Mouse (Mus musculus): ENCODE data around the gene Gm9918. TPM values are rescaled to one million over a fixed set of nuclear protein-coding genes. Genes with fewer than 3 reads are reported as not detected.

The Gm9918 gene
- polyA plus RNA-seq, 1 experiment from 2014 or later: 0.09 TPM

Other genes with a start within 250 kb of the Gm9918 start
- gene Krt18, start 242.4 kb upstream of the Gm9918 start, polyA plus RNA-seq (2015; fragmentation: Nextera tagmentation; extraction: Ambion mirVana): 2.4 and 6.3 TPM in 2 replicates
- gene Eif4b, start 196.8 kb upstream of the Gm9918 start, polyA plus RNA-seq (2015; fragmentation: Nextera tagmentation; extraction: Ambion mirVana): 90.5 and 102 TPM in 2 replicates
- 4.5 and 6.7 TPM in 2 replicates for gene Tns2, start 170.2 kb upstream of the Gm9918 start, polyA plus RNA-seq (2015; fragmentation: Nextera tagmentation; extraction: Ambion mirVana)
- 21.7 and 25.4 TPM in 2 replicates for gene Spryd3, start 134.3 kb upstream of the Gm9918 start, polyA plus RNA-seq (2015; fragmentation: Nextera tagmentation; extraction: Ambion mirVana)
- gene Igfbp6, start 126.2 kb upstream of the Gm9918 start, polyA plus RNA-seq (2015; fragmentation: Nextera tagmentation; extraction: Ambion mirVana): 0.37 and 0.40 TPM in 2 replicates
- 0.10 TPM in 1 of 2 replicates, not detected in the other for gene Soat2, start 120.0 kb upstream of the Gm9918 start, polyA plus RNA-seq (2015; fragmentation: Nextera tagmentation; extraction: Ambion mirVana)
- gene Zfp740, start 67.3 kb upstream of the Gm9918 start, polyA plus RNA-seq (2015; fragmentation: Nextera tagmentation; extraction: Ambion mirVana): 90.0 and 98.7 TPM in 2 replicates
- gene Csad, start 65.8 kb upstream of the Gm9918 start, polyA plus RNA-seq (2015; fragmentation: Nextera tagmentation; extraction: Ambion mirVana): 42.7 and 46.4 TPM in 2 replicates
- gene Itgb7, start 38.6 kb upstream of the Gm9918 start, polyA plus RNA-seq (2015; fragmentation: Nextera tagmentation; extraction: Ambion mirVana): 0.32 and 0.48 TPM in 2 replicates
- gene Rarg, start 13.0 kb upstream of the Gm9918 start, polyA plus RNA-seq (2015; fragmentation: Nextera tagmentation; extraction: Ambion mirVana): 3.2 and 4.2 TPM in 2 replicates
- 46.7 and 48.9 TPM in 2 replicates for gene Mfsd5, start 8.9 kb downstream of the Gm9918 start, polyA plus RNA-seq (2015; fragmentation: Nextera tagmentation; extraction: Ambion mirVana)
- 19.7 and 27.3 TPM in 2 replicates for gene Espl1, start 25.7 kb downstream of the Gm9918 start, polyA plus RNA-seq (2015; fragmentation: Nextera tagmentation; extraction: Ambion mirVana)
- 470 and 502 TPM in 2 replicates for gene Pfdn5, start 55.6 kb downstream of the Gm9918 start, polyA plus RNA-seq (2015; fragmentation: Nextera tagmentation; extraction: Ambion mirVana)
- 116 and 126 TPM in 2 replicates for gene Myg1, start 61.1 kb downstream of the Gm9918 start, polyA plus RNA-seq (2015; fragmentation: Nextera tagmentation; extraction: Ambion mirVana)
- gene Aaas, start 80.2 kb downstream of the Gm9918 start, polyA plus RNA-seq (2015; fragmentation: Nextera tagmentation; extraction: Ambion mirVana): 64.1 and 66.5 TPM in 2 replicates
- gene Sp7, start 96.6 kb downstream of the Gm9918 start, polyA plus RNA-seq (2015; fragmentation: Nextera tagmentation; extraction: Ambion mirVana): 0.15 and 0.18 TPM in 2 replicates
- gene Sp1, start 135.6 kb downstream of the Gm9918 start, polyA plus RNA-seq (2015; fragmentation: Nextera tagmentation; extraction: Ambion mirVana): 7.0 and 8.1 TPM in 2 replicates
- gene Amhr2, start 174.8 kb downstream of the Gm9918 start, polyA plus RNA-seq (2015; fragmentation: Nextera tagmentation; extraction: Ambion mirVana): 0.19 and 0.20 TPM in 2 replicates
- 88.9 and 90.9 TPM in 2 replicates for gene Prr13, start 188.5 kb downstream of the Gm9918 start, polyA plus RNA-seq (2015; fragmentation: Nextera tagmentation; extraction: Ambion mirVana)
- 198 and 212 TPM in 2 replicates for gene Pcbp2, start 200.0 kb downstream of the Gm9918 start, polyA plus RNA-seq (2015; fragmentation: Nextera tagmentation; extraction: Ambion mirVana)
- 6.6 and 13.4 TPM in 2 replicates for gene Gm10337, start 233.2 kb downstream of the Gm9918 start, polyA plus RNA-seq (2015; fragmentation: Nextera tagmentation; extraction: Ambion mirVana)
- 37.6 and 40.4 TPM in 2 replicates for gene Map3k12, start 246.5 kb downstream of the Gm9918 start, polyA plus RNA-seq (2015; fragmentation: Nextera tagmentation; extraction: Ambion mirVana)
- 87.7 and 103 TPM in 2 replicates for gene Tarbp2, start 247.6 kb downstream of the Gm9918 start, polyA plus RNA-seq (2015; fragmentation: Nextera tagmentation; extraction: Ambion mirVana)

Measured in forebrain, embryonic 13.5 days (tissue).